Mouse (Mus musculus): ENCODE data around the gene Slc18a2. TPM values are rescaled to one million over a fixed set of nuclear protein-coding genes. Genes with fewer than 3 reads are reported as not detected.

Slc18a2 gene
- 0.25 and 0.29 TPM in 2 replicates for polyA plus RNA-seq (2012; rRNA removed)

DNA sequence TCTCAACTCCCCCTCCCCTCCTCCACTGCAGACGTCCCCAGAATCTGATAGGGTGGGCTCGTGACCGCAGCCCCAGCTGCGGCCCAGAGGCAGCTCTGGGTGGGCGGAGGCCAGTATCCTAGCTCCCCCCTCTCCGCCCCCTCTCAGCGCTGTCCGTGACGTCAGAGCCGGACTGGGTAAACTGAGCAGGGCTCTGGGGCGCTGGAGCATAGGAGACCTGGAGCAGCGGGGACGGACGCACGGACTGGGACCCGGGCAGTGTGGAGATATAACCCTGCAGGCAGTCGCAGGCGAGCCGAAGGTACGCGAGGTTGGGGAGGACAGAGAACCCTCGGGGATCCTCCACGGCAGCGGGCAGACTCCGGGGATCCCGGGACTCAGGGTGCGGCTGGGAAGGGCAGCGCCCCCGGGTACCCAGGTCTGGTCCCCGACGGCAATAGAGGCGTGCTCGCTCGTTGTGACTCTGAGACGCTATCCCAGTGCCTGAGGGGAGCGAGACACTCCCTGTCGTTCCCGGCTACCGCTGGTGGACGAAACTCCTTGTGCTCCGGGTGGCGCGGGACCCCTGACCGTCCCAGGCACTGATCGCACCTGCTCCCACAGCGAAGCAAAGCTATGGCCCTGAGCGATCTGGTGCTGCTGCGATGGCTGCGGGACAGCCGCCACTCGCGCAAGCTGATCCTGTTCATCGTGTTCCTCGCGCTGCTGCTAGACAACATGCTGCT lies at the start of gene Slc18a2:
Slc18a2 (plus strand) TSS at position 179 of the 725 bp plus-strand sequence.
- no peak for DNase-seq (ENCODE audit: low spot score)

DNA sequence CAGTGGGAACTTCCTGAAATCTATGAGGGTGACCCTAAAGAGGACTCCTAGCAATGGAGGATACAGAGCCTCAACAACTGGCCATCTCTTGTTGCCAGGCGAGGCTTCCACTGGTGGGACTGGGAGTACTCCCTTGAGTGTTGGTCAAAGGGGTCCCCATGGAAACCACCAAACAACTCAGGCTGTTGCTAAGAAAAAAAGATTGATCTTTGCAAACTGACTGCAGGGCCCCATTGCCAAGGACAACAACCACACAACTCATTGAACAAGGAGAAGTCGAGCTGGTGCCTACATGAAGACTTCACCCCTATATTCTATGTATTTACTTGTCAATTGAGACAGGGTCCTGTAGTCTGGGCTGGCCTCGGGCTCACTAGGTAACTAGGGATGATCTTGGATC lies 43.8 kb upstream of the Slc18a2 start:
- no peak for DNase-seq (ENCODE audit: low spot score)

DNA sequence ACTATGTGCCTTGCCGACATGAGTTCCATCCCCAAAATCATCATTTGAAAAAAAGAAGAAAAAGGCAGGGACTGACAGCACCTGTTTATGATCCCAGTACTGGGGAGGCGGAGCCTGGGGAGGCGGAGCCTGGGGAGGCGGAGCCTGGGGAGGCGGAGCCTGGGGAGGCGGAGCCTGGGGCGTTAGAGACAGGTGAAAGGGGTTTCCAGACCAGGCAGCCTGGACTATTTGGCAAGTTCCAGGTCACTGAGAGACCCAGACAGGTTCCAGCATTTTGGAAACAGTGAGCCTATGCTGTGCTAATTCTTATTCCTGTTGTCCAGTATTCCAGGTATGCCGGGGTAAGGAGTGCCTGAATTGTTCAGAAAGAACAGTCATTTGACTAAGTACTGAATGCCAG lies 41.7 kb upstream of the Slc18a2 start, which contains the start of gene Kcnk18:
Kcnk18 (plus strand) TSS at position 224 of the 400 bp plus-strand sequence.
- no peak for DNase-seq (ENCODE audit: low spot score)

DNA sequence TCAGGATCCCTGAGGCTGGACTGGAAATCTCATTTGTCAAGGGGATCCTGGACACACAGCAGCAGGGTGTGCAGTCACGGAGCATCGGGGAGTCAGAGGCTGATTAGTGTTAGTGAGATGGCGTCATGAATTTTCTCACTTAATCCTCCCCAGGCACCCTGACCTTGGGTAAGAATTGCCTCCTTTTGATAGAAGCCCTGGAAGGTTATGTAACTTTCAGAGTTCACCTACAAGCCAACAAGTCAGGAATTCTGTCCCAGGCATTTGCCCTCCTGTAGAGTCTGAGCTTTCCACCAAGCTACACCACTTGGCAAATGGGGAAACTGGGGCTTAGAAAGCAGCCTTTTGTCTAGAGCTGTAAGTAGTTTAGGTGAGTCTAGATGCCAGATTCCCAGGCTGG lies 39.6 kb upstream of the Slc18a2 start:
- DNase-seq (ENCODE audit: low spot score) = no peak

DNA sequence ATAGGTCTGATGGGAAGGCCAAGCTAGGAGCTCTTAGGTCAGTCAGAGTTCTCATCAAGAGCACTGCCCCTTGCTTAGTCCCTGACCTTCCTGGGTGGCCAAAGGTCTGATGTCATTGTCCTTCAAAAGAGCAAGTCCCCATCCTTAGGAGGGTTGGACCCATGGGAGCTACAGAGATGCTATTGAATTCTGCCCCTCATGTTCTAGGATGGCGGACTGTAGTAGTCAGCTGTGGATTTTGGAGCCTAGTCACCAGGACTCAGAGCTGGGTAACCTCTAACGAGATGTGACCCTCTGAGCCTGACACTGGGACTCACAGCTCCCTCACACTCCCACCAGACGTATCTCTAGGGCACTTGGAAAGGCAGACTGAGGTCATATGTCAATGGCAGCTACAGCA lies 32.3 kb upstream of the Slc18a2 start:
- DNase-seq (ENCODE audit: low spot score) = no peak

DNA sequence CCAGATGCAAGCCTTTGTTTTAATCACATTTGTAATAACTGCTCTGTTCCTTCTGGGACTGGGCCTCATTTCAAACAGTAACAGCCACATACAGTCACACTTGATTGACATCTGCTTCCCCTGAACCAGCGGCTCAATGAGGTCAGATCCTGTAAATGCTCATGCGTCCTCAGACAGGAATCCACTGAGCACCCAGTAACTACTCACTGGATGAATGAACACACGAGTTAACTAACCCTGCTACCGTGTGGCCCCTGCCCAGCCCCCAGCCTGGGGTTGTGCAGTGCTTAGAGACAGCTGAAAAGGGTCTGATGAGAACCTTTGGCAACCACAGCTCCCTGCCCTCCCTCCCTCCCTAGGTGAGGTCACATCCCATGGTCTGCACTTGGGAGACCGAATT lies 27.9 kb upstream of the Slc18a2 start:
- no peak for DNase-seq (ENCODE audit: low spot score)

DNA sequence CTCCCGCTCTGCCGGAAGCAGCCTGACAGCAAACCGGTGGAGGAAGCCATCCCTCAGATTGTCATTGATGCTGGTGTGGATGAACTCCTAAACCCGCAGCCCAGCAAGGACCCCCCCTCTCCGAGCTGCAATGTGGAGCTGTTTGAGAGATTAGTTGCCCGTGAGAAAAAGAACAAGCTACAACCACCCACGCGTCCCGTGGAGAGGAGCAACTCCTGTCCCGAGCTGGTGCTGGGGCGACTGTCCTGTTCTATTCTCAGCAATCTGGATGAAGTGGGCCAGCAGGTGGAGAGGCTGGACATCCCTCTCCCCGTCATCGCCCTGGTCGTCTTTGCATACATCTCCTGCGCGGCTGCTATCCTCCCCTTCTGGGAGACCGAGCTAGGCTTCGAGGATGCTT lies 25.7 kb upstream of the Slc18a2 start:
- DNase-seq (ENCODE audit: low spot score) = no peak

DNA sequence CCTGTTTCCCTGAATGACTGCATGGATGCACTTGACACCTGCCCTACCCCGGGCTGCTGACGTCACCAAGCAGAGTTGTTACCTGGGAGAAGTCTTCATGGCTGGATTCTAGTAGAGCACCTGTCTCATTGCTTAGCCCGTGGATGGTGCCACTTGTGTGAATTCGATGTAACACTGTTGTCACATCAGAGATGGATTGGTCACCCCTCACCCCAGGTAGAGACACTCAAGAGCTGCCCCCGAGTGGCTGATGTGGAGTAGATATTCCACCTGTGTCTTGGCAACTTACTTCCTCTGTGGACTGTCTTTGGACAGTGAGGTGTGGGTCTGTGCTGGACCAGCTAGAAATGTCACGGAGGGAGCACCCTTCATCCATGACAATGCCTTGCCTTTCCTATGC lies 24.6 kb upstream of the Slc18a2 start:
- no peak for DNase-seq (ENCODE audit: low spot score)

DNA sequence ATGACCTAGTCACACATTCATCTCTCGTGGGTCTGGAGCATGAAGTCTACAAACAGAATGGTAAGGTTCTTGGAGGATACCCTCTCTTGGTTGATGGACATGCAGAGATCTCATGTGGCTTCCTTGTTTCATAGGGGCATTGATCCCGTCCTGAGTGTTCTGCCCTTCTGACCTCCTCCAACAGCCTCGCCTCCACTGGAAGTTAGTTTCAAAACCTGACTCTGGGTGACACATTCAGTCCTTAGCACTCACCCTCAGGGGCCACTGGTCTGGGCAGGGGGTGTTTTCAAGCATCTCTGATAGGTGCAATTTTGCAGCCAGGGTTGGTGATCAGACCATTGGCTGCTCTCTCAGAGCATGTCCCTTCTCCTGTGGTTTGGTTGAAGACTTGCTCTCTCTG lies 22.1 kb upstream of the Slc18a2 start:
- no peak for DNase-seq (ENCODE audit: low spot score)

DNA sequence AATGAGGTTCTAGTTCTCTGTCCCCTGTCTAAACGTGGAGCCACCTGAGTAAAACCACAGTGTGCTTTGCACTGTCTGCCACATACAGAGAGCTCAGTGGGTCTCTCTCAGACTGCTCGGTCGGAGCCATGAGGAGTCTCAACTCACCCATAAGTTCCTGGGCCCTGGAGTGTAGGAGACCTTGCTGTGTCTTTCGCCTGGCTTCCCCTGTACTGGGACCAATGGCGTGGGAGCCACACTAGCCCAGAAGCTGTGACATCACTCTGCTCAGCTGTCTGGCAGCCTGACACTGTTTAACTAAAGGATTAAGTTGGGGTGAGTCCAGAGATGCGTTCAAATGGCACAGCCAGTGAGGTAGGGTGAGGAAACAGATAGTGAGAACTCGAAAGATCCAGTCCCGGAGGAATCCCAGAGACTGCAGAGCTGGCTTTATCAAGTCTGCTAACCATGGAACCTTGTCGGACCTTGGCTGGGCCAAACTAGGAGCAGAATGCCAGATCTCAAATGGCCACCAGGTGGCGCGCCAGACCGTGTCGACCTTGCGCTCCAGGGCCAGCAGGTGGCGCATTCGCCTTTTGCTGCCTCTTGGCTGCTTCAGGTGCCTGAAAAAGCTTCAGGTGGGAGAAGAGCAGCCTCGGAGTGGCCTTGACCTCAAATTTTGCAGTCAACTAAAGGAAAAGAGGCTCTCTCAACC lies 21.4 kb upstream of the Slc18a2 start:
- DNase-seq (ENCODE audit: low spot score) = peak; percentile 83

DNA sequence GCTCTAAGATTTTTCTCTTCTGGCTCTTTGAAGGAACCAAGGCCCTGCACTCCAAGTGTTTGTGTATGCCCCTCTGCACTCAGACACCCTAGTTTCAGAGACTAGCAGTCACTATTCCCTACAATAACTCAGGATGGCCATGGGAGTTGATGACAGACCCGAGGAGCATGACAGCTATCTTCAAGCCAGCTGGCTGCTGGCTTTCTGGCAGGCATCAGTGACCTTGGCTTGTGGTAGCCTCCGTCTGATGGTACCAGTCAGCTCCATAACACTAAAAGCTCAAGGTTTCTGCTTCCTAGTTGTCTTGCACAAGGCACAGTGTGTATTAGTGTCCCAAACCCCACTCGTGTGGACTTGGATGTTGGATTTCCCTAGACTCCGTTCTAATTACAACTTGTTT lies 18.7 kb upstream of the Slc18a2 start:
- no peak for DNase-seq (ENCODE audit: low spot score)

DNA sequence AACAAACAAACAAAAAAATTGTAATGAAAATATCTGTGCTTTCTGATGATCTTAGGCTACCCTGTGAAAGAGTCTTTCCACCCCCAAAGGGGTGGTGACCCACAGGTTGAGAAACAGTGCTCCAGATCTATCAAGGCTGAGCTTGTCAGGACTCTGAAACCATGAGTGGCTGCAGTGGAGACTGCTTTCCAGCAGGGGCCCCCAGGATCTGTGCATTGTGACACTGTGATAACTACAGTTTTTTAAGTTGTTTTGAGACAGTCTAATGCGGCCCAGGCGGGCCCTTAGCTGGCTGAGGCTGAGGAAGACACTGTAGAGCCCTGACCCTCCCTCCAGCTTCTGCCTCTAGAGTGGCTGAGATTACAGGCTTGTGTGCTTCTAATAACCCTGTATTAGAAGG lies 17.6 kb upstream of the Slc18a2 start:
- no peak for DNase-seq (ENCODE audit: low spot score)

DNA sequence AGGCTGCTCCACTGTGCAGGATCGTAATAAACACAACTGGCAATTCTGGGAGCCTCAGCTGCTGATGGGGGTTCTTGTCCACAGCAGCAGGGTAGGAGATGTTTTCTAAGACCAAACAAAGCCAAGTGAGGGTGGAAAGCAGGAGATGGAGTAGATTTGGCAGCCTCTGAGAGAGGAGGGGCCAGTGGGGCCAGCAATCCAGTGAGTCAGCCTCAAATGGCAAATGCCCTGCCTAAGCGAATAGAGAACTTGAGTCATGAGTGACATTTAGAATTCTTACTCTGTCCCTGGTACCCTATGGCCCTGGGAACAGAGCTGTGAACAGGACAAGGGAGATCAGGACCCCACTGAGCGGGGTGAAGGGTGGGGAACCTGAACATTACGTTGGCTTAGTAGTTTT lies 12.6 kb upstream of the Slc18a2 start:
- DNase-seq (ENCODE audit: low spot score) = no peak

DNA sequence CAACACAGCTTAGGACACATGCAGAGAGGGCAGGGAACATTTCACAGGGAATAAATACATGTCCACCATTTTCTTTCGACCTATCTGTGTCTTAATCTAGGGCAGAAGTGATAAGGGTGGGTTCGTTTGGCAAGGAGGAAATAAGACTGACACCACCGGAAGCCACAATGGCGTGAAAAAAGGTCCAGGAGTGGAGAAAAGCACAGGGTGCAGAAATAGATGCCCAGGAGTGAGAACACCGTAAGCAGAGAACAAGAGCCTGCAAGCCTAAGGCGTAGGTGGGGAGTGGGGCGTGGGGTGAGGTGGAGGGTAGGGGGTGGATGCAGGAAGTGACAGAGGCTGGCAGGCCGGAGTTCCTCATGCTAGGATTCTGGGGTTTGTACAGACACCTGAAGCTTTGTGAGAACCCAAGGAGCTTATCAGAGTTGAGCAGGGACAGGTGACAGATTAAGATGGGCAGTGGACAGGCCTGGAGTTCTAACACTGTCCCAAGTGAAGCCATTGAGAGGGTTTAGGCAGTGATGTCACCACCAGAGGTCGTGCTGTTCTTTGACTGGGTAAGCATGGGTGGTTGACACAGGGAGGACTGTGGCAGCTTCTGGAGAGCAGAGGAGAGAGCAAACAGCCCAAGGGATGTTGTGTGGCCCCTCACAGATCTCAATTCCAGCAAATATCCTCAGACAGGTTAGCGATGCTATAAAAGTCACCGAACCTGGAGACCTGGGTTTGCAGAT lies 12.0 kb upstream of the Slc18a2 start:
- DNase-seq (ENCODE audit: low spot score) = no peak

DNA sequence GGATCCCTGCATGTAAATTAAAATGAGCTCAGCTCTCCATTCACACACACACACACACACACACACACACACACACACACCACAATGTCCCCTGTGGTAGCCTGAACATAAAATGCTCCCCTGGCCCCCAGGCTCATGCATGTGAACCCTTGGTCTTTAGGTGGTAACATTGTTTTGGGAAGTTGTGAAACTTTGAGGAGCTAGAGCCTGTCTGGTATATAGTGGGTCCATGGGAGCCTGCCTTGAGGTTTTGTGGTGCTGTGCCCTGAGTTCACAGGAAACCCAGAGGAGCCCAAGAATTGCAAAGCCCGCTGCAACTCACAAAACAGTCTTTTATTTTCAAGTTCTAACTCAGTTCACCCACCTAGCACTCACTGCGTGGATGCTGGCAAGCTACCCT lies 8.0 kb upstream of the Slc18a2 start:
- DNase-seq (ENCODE audit: low spot score) = no peak

DNA sequence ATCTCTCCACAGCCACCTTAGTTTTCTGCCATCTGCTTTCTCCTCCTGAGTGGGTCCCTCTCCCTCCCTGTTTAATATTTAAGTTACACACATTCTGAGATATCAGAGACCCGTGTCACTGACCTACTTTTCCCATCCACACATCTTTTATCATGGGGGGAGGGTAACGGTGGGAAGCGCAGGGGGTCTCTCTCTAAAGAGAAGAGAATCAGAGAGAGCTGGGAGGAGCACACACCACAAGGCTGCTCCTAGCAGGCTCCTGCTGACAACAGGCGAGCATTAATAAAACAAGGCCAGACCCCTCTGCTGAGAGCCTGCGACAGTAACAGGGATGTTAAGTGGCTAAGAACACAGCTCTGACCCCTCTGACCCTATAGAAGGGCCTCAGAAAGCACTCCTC lies 1.1 kb upstream of the Slc18a2 start:
- no peak for DNase-seq (ENCODE audit: low spot score)

DNA sequence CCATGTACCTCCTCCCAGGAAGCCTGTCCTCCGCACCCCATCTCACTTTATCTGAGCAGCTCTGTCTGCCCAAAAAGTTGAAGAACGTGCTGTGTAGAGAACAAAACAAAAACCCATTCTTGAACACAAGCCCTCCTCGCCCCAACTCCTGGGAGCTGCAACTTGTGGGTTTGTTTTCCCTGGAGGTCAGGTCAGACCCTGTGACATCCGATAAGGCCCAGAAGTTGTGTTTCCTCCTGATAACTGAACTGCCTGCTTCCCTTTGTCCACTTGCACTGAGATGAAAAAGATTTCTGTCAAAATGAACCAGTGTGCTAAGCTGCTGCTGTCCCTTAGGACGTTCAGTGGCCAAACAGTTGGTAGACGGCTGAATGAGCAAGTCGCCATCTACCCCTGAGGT lies 908 bp downstream of the Slc18a2 start:
- DNase-seq (ENCODE audit: low spot score) = no peak

DNA sequence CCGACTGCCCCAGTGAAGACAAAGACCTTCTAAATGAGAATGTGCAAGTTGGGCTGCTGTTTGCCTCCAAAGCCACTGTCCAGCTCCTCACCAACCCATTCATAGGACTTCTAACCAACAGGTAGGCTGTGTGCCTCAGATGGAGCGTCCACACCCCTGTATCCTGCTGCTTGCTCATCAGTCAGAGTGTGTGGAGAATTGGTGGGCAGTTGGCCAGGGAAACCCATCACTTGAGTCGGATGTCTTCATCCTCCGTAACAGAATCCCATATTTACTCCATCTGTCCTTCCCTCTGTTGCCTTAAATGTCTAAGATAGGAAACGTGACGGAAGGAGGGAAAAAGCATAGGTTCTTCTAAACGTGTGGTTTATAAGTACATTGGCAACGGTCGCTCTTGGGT lies 2.5 kb downstream of the Slc18a2 start:
- no peak for DNase-seq (ENCODE audit: low spot score)

DNA sequence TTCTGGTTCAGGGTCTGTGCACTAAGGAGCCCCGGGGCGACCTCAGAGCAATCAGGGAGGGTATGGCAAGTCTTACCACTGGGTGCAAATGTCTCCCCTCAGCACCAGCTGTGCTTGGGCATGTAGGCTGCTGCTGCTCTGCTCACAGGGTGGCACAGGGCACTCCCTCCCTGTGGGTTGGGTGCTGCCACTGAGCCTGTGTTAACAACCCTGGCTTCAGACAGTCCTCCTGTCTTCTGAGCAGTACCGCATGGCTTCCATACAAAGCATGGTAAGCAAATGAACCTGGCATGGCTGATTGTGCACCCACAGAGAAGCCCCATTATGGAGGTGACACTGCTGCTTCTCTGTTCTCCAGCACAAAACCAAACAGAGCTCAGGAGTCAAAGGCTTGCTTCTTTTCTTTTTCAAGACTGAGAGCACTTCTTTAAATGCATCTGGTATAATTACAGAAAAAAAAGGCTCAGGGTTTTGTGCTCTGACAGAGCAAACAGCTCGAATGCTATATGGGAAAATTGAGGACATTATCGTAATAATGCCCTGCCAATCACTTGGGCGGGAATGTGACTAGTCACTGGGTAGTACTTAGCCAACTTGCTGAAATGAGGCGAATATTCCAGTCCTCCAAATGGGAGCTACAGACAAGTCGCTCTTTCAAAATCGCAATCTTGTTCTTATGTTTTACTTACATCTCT lies 4.3 kb downstream of the Slc18a2 start:
- no peak for DNase-seq (ENCODE audit: low spot score)

DNA sequence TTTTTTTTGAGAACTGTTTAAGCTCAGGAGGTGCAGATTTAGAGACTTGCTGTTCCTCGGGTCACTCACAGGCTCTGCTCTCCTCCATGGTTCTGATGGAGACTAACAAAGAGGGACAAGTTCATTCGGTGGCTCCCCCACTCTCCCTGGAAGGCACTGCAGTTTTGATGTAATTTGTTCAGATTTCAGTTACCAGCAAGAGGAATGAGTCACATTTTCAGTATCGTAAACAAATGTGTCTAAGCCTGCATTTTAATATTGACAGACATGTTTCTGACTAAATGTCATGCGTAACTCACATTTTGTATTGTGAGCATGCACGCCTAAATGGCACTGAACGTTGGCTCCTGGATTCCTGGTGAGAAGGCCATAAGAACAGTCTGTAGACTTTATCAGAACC lies 5.2 kb downstream of the Slc18a2 start:
- DNase-seq (ENCODE audit: low spot score) = no peak

DNA sequence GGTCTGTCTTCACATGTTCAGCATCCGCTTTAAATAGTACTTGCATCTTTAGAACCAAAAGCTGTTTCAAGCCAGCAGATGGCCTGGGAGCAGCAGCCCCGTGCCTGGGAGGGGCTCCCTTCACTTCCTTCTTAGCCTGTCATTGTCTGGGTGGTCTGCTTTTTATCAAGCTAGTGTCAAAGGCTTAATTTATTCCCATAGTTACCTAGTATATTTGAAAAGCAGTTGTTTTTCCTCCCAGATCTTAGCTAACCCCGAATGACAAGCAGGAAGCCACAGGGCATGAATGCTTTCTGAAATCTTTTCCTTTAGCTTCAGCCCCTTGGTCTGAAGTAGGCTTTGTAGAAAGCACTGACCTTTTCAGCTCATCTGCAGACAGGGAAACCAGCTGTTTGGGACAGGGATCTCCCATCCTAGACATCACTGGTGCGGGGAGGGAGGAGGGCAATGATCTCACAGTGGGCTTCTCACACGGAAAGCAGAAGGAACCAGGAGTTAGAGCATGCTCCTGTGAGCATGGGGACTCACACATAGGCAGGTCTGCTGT lies 6.8 kb downstream of the Slc18a2 start:
- no peak for DNase-seq (ENCODE audit: low spot score)

DNA sequence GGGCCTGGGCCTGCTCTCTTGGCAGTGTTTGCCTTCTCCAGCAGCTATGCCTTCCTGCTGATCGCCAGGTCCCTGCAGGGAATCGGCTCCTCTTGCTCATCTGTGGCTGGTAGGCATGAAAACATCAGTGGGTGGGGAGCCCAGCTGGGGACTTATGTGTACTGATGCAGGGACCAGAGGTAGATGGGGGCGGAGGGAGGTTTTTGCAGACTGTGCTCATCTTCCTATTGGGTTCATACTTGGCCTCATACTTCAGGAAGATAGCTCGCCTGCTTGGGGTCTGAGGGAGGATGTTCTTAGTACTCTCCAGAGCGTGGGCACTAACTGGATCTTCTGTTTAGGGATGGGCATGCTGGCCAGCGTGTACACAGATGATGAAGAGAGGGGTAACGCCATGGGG lies 12.5 kb downstream of the Slc18a2 start:
- DNase-seq (ENCODE audit: low spot score) = no peak

Measured in urinary bladder, adult 2 months (tissue).